Mouse (Mus musculus) liver, embryonic 14.5 days (tissue): Measurements from ENCODE around the gene Plekhm2. TPM values are rescaled to one million over a fixed set of nuclear protein-coding genes. Genes with fewer than 3 reads are reported as not detected.

ENCODE experiments used
- ATAC-seq: fragments of 200-750 bp; cut with Nextera tagmentation; 2 replicates; pipeline ENCODE4 v1.8.0; 2017; ENCODE audit warnings: moderate number of reproducible peaks, mild to moderate bottlenecking, moderate library complexity; ENCODE audit not compliant: insufficient read depth
- DNase-seq, 3 experiments: peaks; one replicate each; pipeline ENCODE4 v3.0.0-alpha.2; 2012 to 2013; ENCODE audit warnings: low read depth in 3 of 3, low spot score in 3 of 3
- H3K27ac ChIP-seq: fragments of 300-500 bp; sonication (generic); 2 replicates; pipeline ENCODE4 v1.5.1; 2014; ENCODE audit warnings: moderate library complexity, mild to moderate bottlenecking, control low read depth, inconsistent platforms
- H3K27me3 ChIP-seq: fragments of 300-500 bp; sonication (generic); 2 replicates; pipeline ENCODE4 v1.6.1; 2014; ENCODE audit warnings: mild to moderate bottlenecking, low read length, moderate library complexity; ENCODE audit not compliant: control insufficient read depth, insufficient read depth
- H3K36me3 ChIP-seq: fragments of 300-500 bp; sonication (generic); replicated peaks from 2 replicates; pipeline ENCODE4 v1.6.1; 2014; ENCODE audit warnings: low read depth; ENCODE audit not compliant: control insufficient read depth, insufficient read depth
- H3K4me1 ChIP-seq, 2 experiments: fragments of 200-500 bp in 1 of 2; fragments of 300-500 bp in 1 of 2; sonication (generic) in 1 of 2; replicated peaks; 2 replicates each; pipeline ENCODE4 v1.6.1; 2012 to 2014; ENCODE audit warnings: antibody characterized with exemption in 1 of 2, inconsistent platforms in 1 of 2, low read length in 1 of 2; ENCODE audit not compliant: control insufficient read depth in 2 of 2, insufficient read depth in 2 of 2
- H3K4me2 ChIP-seq: fragments of 300-500 bp; sonication (generic); 2 replicates; pipeline ENCODE4 v1.6.1; 2014; ENCODE audit warnings: low read depth, mild to moderate bottlenecking, control low read depth, moderate library complexity
- H3K4me3 ChIP-seq, 2 experiments: fragments of 200-500 bp in 1 of 2; fragments of 300-500 bp in 1 of 2; sonication (generic) in 1 of 2; 2 replicates each; pipeline ENCODE4 v1.5.1; 2012 to 2014; ENCODE audit warnings: low read depth in 2 of 2, low read length in 2 of 2, mild to moderate bottlenecking in 2 of 2, control low read depth in 1 of 2, inconsistent platforms in 1 of 2, moderate library complexity in 1 of 2; ENCODE audit not compliant: insufficient read depth in 1 of 2
- H3K9ac ChIP-seq: fragments of 300-500 bp; sonication (generic); replicated peaks from 2 replicates; pipeline ENCODE4 v1.6.1; 2014; ENCODE audit warnings: mild to moderate bottlenecking, control low read depth, moderate library complexity
- H3K9me3 ChIP-seq: fragments of 300-500 bp; sonication (generic); 2 replicates; pipeline ENCODE4 v1.6.1; 2016; ENCODE audit warnings: low read length, mixed read lengths; ENCODE audit not compliant: control insufficient read depth
- CTCF ChIP-seq: IDR thresholded peaks from 2 replicates; pipeline ENCODE4 v1.5.1; 2016; ENCODE audit warnings: antibody characterized with exemption, low read depth, control low read depth
- EP300 ChIP-seq: IDR thresholded peaks from 2 replicates; pipeline ENCODE4 v1.6.1; 2016; ENCODE audit warnings: antibody characterized with exemption, low read depth
- WGBS: fragments of 180-500 bp; shearing (Covaris S2); extraction: QIAGEN DNeasy Blood & Tissue Kit; methylation state at CpG from one replicate; pipeline ENCODE4 v1.1.7; 2014; ENCODE audit not compliant: insufficient replicate concordance; 5-methylcytosine and 5-hydroxymethylcytosine counted together
- polyA plus RNA-seq, 2 experiments: library from polyadenylated mRNA; depleted of rRNA in 1 of 2; stranded (reverse) in 1 of 2; unstranded in 1 of 2; fragments of >200 nt; fragmentation: Nextera tagmentation in 1 of 2; extraction: Ambion mirVana in 1 of 2; gene quantifications; 2 replicates each; pipeline versions ENCODE4 v1.2.1 to v1.2.3; 2012 to 2014

Gene Plekhm2
- polyA plus RNA-seq, 2 experiments, result 0.33 to 4.5 TPM

GRCm38 (mm10) chr4:141651286-141651685, 13.4 kb downstream of the Plekhm2 start:
- H3K27ac ChIP-seq, result no peak overlapping the region
- H3K36me3 ChIP-seq, result no peaks in the 10 kb centered on the region
- H3K27me3 ChIP-seq, result no peaks in the 10 kb centered on the region
- no peak overlapping the region for H3K4me2 ChIP-seq
- WGBS, result 77% methylated on average over 6 of the region's 6 CpGs
- no peak for ATAC-seq
- no peaks in the 10 kb centered on the region for H3K9me3 ChIP-seq
- H3K9ac ChIP-seq, result no peak overlapping the region
- no peak for DNase-seq
- no peak for TF ChIP-seq CTCF
- no peak for TF ChIP-seq EP300
- no peak overlapping the region for H3K4me3 ChIP-seq
- H3K4me1 ChIP-seq, result peaks cover 0 to 2% of the 10 kb centered on the region in 2 experiments; a peak in 2 of 4 replicates

GRCm38 (mm10) chr4:141649244-141649643, 15.5 kb downstream of the Plekhm2 start:
- TF ChIP-seq EP300, result no peak
- TF ChIP-seq CTCF, result no peak
- WGBS, result 71% methylated on average over 6 of the region's 6 CpGs
- ATAC-seq, result no peak
- no peaks in the 10 kb centered on the region for H3K4me1 ChIP-seq
- H3K27me3 ChIP-seq, result no peaks in the 10 kb centered on the region
- H3K9me3 ChIP-seq, result no peaks in the 10 kb centered on the region
- no peak overlapping the region for H3K4me2 ChIP-seq
- no peak overlapping the region for H3K9ac ChIP-seq
- no peaks in the 10 kb centered on the region for H3K36me3 ChIP-seq
- H3K27ac ChIP-seq, result no peak overlapping the region
- DNase-seq, result no peak
- H3K4me3 ChIP-seq, result no peak overlapping the region

- H3K4me3 ChIP-seq, result no peak overlapping the region
- WGBS, result 75% methylated on average over 5 of the region's 5 CpGs
- no peak for ATAC-seq
- H3K27me3 ChIP-seq, result no peaks in the 10 kb centered on the region
- no peak for TF ChIP-seq EP300
- DNase-seq, result no peak
- no peak overlapping the region for H3K9ac ChIP-seq
- H3K4me1 ChIP-seq, result no peaks in the 10 kb centered on the region
- H3K27ac ChIP-seq, result no peak overlapping the region
- H3K9me3 ChIP-seq, result no peaks in the 10 kb centered on the region
- H3K36me3 ChIP-seq, result no peaks in the 10 kb centered on the region
- no peak overlapping the region for H3K4me2 ChIP-seq
These were observed 16.4 kb downstream of the Plekhm2 start for GRCm38 (mm10) chr4:141648262-141648661.

GRCm38 (mm10) chr4:141647187-141647586, 17.5 kb downstream of the Plekhm2 start:
- Histone ChIP-seq H3K4me3 (no peak overlapping the region), H3K9ac (no peak overlapping the region), H3K4me1 (no peaks in the 10 kb centered on the region), H3K9me3 (no peaks in the 10 kb centered on the region), H3K27ac (no peak overlapping the region), H3K36me3 (no peaks in the 10 kb centered on the region), H3K27me3 (no peaks in the 10 kb centered on the region), H3K4me2 (no peak overlapping the region)
- DNase-seq (no peak), ATAC-seq (no peak)
- TF ChIP-seq EP300 (no peak), CTCF (no peak)
- WGBS, result 81% methylated on average over 3 of the region's 3 CpGs

- WGBS, result 82% methylated on average over 8 of the region's 8 CpGs
- no peak overlapping the region for H3K4me2 ChIP-seq
- H3K4me1 ChIP-seq, result no peaks in the 10 kb centered on the region
- H3K4me3 ChIP-seq, result no peak overlapping the region
- DNase-seq (no peak), ATAC-seq (no peak)
- H3K9ac ChIP-seq, result no peak overlapping the region
- no peaks in the 10 kb centered on the region for H3K27me3 ChIP-seq
- no peaks in the 10 kb centered on the region for H3K36me3 ChIP-seq
- TF ChIP-seq CTCF (no peak), EP300 (no peak)
- H3K9me3 ChIP-seq, result no peaks in the 10 kb centered on the region
- no peak overlapping the region for H3K27ac ChIP-seq
These were observed 18.7 kb downstream of the Plekhm2 start for GRCm38 (mm10) chr4:141645988-141646387.
